Mouse (Mus musculus): ENCODE data around the gene Prr23a3.

Gene Prr23a3

GRCm38 (mm10) chr9:98864571-98864970 is at the start of gene Prr23a3:
Gene Prr23a3, plus strand, starts transcription at chr9:98864767.
- no peak for DNase-seq

DNA sequence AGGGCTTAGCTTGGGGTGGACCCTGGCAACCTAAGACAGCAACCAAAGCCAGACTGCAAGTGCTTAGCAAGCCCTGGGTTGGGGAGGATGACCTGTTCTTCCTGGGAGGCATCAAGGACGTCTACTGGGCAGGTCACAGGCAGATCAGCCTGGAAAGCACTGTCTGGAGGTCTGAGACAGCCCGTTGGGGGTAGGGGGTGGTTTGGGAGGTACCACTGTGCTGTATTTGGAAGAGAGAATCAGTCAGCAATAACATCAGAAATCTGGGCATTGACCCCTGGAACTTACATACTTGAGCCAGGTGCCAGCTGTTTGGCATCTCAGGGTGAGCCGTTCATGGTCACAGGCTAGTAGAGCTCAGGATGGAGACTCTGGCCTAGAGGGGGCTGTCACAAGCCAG is 48.5 kb upstream of the Prr23a3 start:
- no peak for DNase-seq

GRCm38 (mm10) chr9:98817592-98817991 is 47.0 kb upstream of the Prr23a3 start:
- DNase-seq: no peak

DNA sequence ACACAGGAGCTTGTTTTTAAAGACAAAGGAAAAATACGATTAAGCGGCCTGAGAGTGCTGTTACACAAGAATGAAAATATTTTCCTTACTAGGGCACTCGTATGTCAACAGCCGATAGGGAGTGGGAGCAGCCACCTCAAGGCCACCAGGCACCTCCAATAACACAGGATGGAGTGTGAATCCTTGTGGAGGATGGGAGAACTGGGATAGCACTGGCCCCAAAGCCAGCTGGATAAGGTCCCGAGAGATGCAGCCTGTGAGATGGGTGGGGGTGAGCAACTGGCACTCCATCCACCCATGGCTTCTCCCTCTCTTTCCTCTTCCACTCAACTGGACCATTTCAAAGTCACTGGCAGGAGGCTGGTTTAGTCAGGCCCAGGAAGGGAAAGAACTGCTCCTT is 45.6 kb upstream of the Prr23a3 start:
- DNase-seq: no peak

GRCm38 (mm10) chr9:98819481-98819880 is 45.1 kb upstream of the Prr23a3 start:
- no peak for DNase-seq

DNA sequence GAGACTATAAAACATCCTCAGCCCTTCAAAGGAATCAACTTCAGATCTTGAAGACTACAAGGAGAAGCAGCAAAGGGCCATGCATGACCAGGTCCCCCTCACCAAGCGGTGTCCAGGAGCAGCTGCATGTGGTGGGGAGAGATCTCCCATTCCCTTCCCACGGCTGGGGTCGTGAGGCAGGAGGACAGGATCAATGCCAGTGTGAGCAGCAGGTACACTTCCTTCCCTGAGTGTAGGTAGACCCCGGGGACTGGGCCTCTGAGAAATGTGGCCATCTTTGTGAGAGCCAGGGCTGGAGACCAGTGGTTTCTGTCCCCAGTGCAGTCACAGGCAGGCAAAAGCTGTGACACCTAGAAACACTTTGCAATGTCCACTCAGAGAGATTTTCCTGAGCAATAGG is 44.1 kb upstream of the Prr23a3 start:
- DNase-seq: no peak

- DNase-seq: no peak
Measured at GRCm38 (mm10) chr9:98821067-98821466, 43.5 kb upstream of the Prr23a3 start.

- no peak for DNase-seq
Measured at GRCm38 (mm10) chr9:98823805-98824204, 40.8 kb upstream of the Prr23a3 start.

DNA sequence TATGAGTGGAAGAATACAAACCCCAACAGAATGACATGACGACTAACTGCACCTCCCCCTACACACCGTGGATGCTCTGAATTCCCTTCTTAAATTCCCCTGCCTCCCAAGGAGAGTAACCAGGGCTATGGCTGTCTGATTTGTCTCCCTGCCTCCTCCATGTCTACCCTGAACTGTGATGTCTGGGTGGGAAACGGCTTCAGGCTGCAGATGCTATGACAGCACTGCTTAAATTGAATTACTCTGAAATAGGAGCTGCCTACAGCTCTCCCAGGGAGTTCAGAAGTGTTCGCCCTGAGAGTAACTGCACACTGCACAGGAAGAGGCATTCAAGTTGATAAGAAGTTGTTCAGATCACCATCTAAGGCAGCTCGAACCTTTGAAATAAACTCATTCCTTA is 35.1 kb upstream of the Prr23a3 start:
- DNase-seq: no peak

DNA sequence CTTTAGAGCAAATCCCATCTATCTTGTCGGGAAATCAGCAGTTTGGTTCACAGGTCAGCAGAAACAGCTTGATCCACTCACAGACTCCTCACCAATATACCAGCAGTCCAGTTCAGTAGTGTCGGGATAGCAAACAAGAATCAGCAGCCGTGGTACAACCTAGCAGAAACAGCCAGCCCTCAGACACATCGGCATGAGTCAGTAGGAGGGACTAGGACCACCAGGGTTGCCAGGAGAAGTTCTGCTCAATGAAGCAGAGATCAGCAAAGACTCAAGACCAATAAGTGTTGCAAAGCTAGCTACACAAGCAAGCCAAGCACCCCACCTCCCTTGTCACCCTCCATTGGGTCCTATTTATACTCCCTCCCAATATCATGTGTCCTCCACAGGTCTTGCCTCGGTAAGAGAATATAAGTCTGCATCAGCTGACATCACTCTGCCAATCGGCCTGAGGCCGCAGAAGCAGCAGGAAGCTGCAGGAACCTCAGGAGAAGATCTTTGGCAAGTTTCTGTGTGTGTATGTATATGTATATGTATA is 27.0 kb upstream of the Prr23a3 start:
- DNase-seq: no peak

DNA sequence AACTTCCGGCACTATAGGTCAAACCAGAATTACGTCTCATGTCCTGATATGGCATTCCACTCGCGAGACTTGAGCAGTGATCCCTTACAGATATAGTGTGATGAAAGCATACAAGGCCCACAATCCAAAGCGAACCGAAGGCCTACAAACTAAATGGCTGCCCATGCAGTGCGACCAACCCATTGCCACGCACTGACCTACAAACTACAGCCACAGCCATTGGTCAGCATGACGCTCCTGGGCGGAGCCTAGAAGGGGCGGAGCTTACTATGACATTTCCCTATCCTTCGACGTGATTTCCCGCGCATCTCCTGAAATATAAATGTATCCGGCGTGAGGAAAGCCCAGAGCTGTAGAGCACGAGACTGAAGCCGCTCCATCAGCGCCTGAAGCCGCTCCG is 22.4 kb upstream of the Prr23a3 start, which contains the start of gene Prr23a1:
Gene Prr23a1, plus strand, starts transcription at position 387 of the 400 bp plus-strand sequence.
- no peak for DNase-seq

DNA sequence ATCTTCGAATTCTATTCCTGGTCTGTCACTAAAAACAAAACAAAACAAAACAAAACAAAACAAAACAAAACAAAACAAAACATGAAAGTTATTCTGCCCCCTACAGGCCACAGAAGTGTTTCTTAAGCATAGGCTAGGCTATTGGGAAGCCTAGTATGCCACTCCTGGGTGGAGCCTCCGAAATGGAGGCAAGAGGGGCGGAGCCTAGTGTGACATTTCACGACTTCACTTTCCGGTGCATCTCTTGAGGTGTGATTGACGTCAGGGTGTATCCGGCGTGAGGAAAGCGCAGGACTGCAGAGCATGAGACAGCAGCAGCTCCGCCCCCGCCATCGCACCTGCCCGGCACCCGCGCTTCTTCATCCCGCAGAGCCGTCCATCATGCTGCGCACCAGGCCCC is 8.4 kb upstream of the Prr23a3 start, which contains the start of gene Prr23a2:
Gene Prr23a2, plus strand, starts transcription at position 285 of the 400 bp plus-strand sequence.
- DNase-seq: no peak

DNA sequence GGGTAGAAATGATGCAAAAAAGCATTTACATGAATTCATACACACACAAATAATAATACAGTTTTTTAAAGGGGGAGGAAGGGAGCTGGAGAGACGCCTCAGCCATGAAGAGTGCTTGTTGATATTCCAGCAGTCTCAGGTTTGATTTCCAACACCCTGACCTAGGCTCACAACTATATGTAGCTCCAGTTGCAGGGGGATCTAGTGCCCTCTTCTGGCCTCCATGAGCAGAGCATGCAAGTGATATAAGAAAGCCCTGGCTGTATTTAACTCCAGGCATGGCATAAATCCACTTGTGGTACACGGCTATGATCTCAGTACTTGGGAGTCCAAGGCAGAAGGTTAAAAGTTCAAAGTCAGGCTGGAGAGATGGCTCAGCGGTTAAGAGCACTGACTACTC is 1.1 kb upstream of the Prr23a3 start:
- peak; percentile 14 for DNase-seq

DNA sequence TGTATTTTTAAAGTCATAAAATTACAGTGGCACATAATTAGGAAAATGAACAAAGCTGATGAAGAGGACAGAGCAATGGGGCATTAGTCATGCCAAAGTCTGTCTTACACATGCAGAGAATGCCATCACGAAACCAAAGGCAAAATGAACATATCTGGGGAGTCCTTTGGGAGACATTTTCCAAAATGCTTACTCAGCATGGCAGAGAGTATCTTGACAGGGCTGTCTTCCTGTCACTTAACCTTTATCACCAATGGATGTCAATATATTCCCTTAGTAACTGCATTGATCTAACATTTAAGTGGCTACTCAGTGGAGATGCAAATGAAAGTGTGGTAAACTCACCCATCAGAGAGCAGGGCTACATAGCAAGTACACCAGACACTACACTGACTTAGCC is 36.9 kb downstream of the Prr23a3 start:
- DNase-seq: no peak

DNA sequence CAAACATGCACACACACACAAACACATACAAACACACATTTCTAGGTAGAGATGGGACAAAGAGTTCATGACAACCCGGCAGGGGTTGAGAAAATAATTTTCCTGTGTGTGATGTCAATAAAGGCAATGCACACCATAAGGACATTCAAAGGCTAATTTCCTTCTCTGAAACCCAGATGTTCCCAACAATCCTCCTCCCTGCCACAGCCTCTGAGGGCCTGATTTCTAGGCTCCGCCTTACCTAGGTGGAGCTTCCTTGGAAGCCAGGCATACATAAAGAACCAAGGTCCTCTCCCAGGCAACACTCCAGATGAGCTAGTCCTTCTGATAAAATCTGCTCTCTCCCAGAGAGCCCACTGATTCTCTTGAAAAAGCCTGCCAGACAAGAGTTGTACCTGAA is 38.3 kb downstream of the Prr23a3 start, which contains the start of gene 7420426K07Rik:
Gene 7420426K07Rik, plus strand, starts transcription at position 301 of the 400 bp plus-strand sequence.
- no peak for DNase-seq
